Mouse (Mus musculus) right cerebral cortex, postnatal 36 days (tissue): ENCODE measurements around the gene Abhd16a.

Experiments used
- DNase-seq, 2 experiments: peaks; one replicate each; pipeline ENCODE4 v3.0.0; 2022; ENCODE audit warnings: low spot score in 2 of 2, mixed read lengths in 1 of 2

The Abhd16a gene

GRCm38 (mm10) chr17:35141971-35142370 is 52.9 kb downstream of the Abhd16a start:
- no peak for DNase-seq

- no peak for DNase-seq
Observed at GRCm38 (mm10) chr17:35146139-35146538, 57.1 kb downstream of the Abhd16a start.

- DNase-seq: no peak
Observed at GRCm38 (mm10) chr17:35147348-35147747, 58.3 kb downstream of the Abhd16a start.

- no peak for DNase-seq
Observed at GRCm38 (mm10) chr17:35147922-35148639, 59.0 kb downstream of the Abhd16a start.

- DNase-seq: no peak
Observed at GRCm38 (mm10) chr17:35152121-35152520, 63.1 kb downstream of the Abhd16a start.
